Mouse (Mus musculus): ENCODE results near the gene Cdyl. TPM values are rescaled to one million over a fixed set of nuclear protein-coding genes. Genes with fewer than 3 reads are reported as not detected.
A peak's percentile ranks its signal among the peaks of the same experiment; 100 is the strongest.

Gene Cdyl
- polyA plus RNA-seq, 1 experiment from 2014 or later = 16.7 TPM

GRCm38 (mm10) chr13:35800270-35800669 lies 140.6 kb downstream of the Cdyl start:
- Histone ChIP-seq H3K36me3 (ENCODE audit: control insufficient read depth, insufficient read depth, low read length) (no peaks in the 10 kb centered on the region), H3K9me3 (ENCODE audit: control insufficient read depth, low read length) (0 out of 2 replicates have a peak, but pooled peaks cover 3% of the 10 kb centered on the region), H3K27me3 (ENCODE audit: control insufficient read depth, insufficient read depth, low read length) (no peaks in the 10 kb centered on the region), H3K4me1 (ENCODE audit: control insufficient read depth in 2 of 2, insufficient read depth in 2 of 2, low read length in 2 of 2) (peaks cover 28 to 57% of the 10 kb centered on the region in 2 experiments), H3K9ac (ENCODE audit: low read length) (no peak overlapping the region), H3K4me2 (ENCODE audit: low read length) (no peak overlapping the region), H3K4me3 (ENCODE audit: control insufficient read depth in 1 of 2, insufficient read depth in 1 of 2, low read depth in 1 of 2, low read length in 2 of 2) (no peak overlapping the region), H3K27ac (replicated peaks in 1 of 2; ENCODE audit: control insufficient read depth in 1 of 2, insufficient read depth in 1 of 2, low read depth in 2 of 2, low read length in 2 of 2) (no peak overlapping the region)
- ATAC-seq (ENCODE audit: insufficient number of reproducible peaks, insufficient read depth, low FRiP score, low read depth) = no peak
- WGBS = 86% methylated on average over 7 of the region's 7 CpGs

- H3K4me3 ChIP-seq (ENCODE audit: control insufficient read depth in 1 of 2, insufficient read depth in 1 of 2, low read depth in 1 of 2, low read length in 2 of 2) = no peak overlapping the region
- H3K4me2 ChIP-seq (ENCODE audit: low read length) = no peak overlapping the region
- 74% methylated on average over 3 of the region's 3 CpGs for WGBS
- no peak overlapping the region for H3K9ac ChIP-seq (ENCODE audit: low read length)
- no peaks in the 10 kb centered on the region for H3K27me3 ChIP-seq (ENCODE audit: control insufficient read depth, insufficient read depth, low read length)
- no peaks in the 10 kb centered on the region for H3K36me3 ChIP-seq (ENCODE audit: control insufficient read depth, insufficient read depth, low read length)
- ATAC-seq (ENCODE audit: insufficient number of reproducible peaks, insufficient read depth, low FRiP score, low read depth) = no peak
- H3K9me3 ChIP-seq (ENCODE audit: control insufficient read depth, low read length) = 0 out of 2 replicates have a peak, but pooled peaks cover 3% of the 10 kb centered on the region
- peak overlapping the region in 1 of 2 experiments; percentile 1; a peak in 1 of 4 replicates for H3K27ac ChIP-seq (replicated peaks in 1 of 2; ENCODE audit: control insufficient read depth in 1 of 2, insufficient read depth in 1 of 2, low read depth in 2 of 2, low read length in 2 of 2)
- H3K4me1 ChIP-seq (ENCODE audit: control insufficient read depth in 2 of 2, insufficient read depth in 2 of 2, low read length in 2 of 2) = peaks cover 9 to 41% of the 10 kb centered on the region in 2 experiments
Observed at GRCm38 (mm10) chr13:35805727-35806126, 146.1 kb downstream of the Cdyl start.

- Histone ChIP-seq H3K4me2 (ENCODE audit: low read length) (no peak overlapping the region), H3K27me3 (ENCODE audit: control insufficient read depth, insufficient read depth, low read length) (no peaks in the 10 kb centered on the region), H3K9ac (ENCODE audit: low read length) (no peak overlapping the region), H3K27ac (replicated peaks in 1 of 2; ENCODE audit: control insufficient read depth in 1 of 2, insufficient read depth in 1 of 2, low read depth in 2 of 2, low read length in 2 of 2) (no peak overlapping the region), H3K4me3 (ENCODE audit: control insufficient read depth in 1 of 2, insufficient read depth in 1 of 2, low read depth in 1 of 2, low read length in 2 of 2) (no peak overlapping the region), H3K9me3 (ENCODE audit: control insufficient read depth, low read length) (0 out of 2 replicates have a peak, but pooled peaks cover 3% of the 10 kb centered on the region), H3K4me1 (ENCODE audit: control insufficient read depth in 2 of 2, insufficient read depth in 2 of 2, low read length in 2 of 2) (peaks cover 9 to 40% of the 10 kb centered on the region in 2 experiments), H3K36me3 (ENCODE audit: control insufficient read depth, insufficient read depth, low read length) (no peaks in the 10 kb centered on the region)
- WGBS = 87% methylated on average over 7 of the region's 7 CpGs
- ATAC-seq (ENCODE audit: insufficient number of reproducible peaks, insufficient read depth, low FRiP score, low read depth) = no peak
Observed at GRCm38 (mm10) chr13:35806165-35806564, 146.5 kb downstream of the Cdyl start.

- Histone ChIP-seq H3K4me1 (ENCODE audit: control insufficient read depth in 2 of 2, insufficient read depth in 2 of 2, low read length in 2 of 2) (peaks cover 15 to 46% of the 10 kb centered on the region in 2 experiments), H3K27ac (replicated peaks in 1 of 2; ENCODE audit: control insufficient read depth in 1 of 2, insufficient read depth in 1 of 2, low read depth in 2 of 2, low read length in 2 of 2) (no peak overlapping the region; a peak in 1 of 4 replicates)
- ATAC-seq (ENCODE audit: insufficient number of reproducible peaks, insufficient read depth, low FRiP score, low read depth) = no peak
Observed at GRCm38 (mm10) chr13:35807016-35807415, 147.4 kb downstream of the Cdyl start.

GRCm38 (mm10) chr13:35807525-35807924 lies 147.9 kb downstream of the Cdyl start:
- H3K4me2 ChIP-seq (ENCODE audit: low read length) = no peak overlapping the region
- H3K36me3 ChIP-seq (ENCODE audit: control insufficient read depth, insufficient read depth, low read length) = no peaks in the 10 kb centered on the region
- 0 out of 2 replicates have a peak, but pooled peaks cover 3% of the 10 kb centered on the region for H3K9me3 ChIP-seq (ENCODE audit: control insufficient read depth, low read length)
- no peaks in the 10 kb centered on the region for H3K27me3 ChIP-seq (ENCODE audit: control insufficient read depth, insufficient read depth, low read length)
- peak overlapping the region; percentile 2 to 31; a peak in 2 of 4 replicates for H3K27ac ChIP-seq (replicated peaks in 1 of 2; ENCODE audit: control insufficient read depth in 1 of 2, insufficient read depth in 1 of 2, low read depth in 2 of 2, low read length in 2 of 2)
- no peak overlapping the region for H3K4me3 ChIP-seq (ENCODE audit: control insufficient read depth in 1 of 2, insufficient read depth in 1 of 2, low read depth in 1 of 2, low read length in 2 of 2)
- WGBS = 33% methylated on average over 4 of the region's 4 CpGs
- ATAC-seq (ENCODE audit: insufficient number of reproducible peaks, insufficient read depth, low FRiP score, low read depth) = peak; percentile 47; the same call in 1 of the 2 replicates
- peaks cover 16 to 50% of the 10 kb centered on the region in 2 experiments for H3K4me1 ChIP-seq (ENCODE audit: control insufficient read depth in 2 of 2, insufficient read depth in 2 of 2, low read length in 2 of 2)
- H3K9ac ChIP-seq (ENCODE audit: low read length) = no peak overlapping the region

More at GRCm38 (mm10) chr13:35807016-35807415, 147.4 kb downstream of the Cdyl start:
- Histone ChIP-seq H3K4me2 (ENCODE audit: low read length) (no peak overlapping the region), H3K4me3 (ENCODE audit: control insufficient read depth in 1 of 2, insufficient read depth in 1 of 2, low read depth in 1 of 2, low read length in 2 of 2) (no peak overlapping the region), H3K9me3 (ENCODE audit: control insufficient read depth, low read length) (0 out of 2 replicates have a peak, but pooled peaks cover 3% of the 10 kb centered on the region), H3K9ac (ENCODE audit: low read length) (no peak overlapping the region), H3K27me3 (ENCODE audit: control insufficient read depth, insufficient read depth, low read length) (no peaks in the 10 kb centered on the region), H3K36me3 (ENCODE audit: control insufficient read depth, insufficient read depth, low read length) (no peaks in the 10 kb centered on the region)
- WGBS = 92% methylated on average over 7 of the region's 7 CpGs

GRCm38 (mm10) chr13:35807940-35808339 lies 148.3 kb downstream of the Cdyl start:
- Histone ChIP-seq H3K36me3 (ENCODE audit: control insufficient read depth, insufficient read depth, low read length) (no peaks in the 10 kb centered on the region), H3K4me1 (ENCODE audit: control insufficient read depth in 2 of 2, insufficient read depth in 2 of 2, low read length in 2 of 2) (peaks cover 16 to 50% of the 10 kb centered on the region in 2 experiments), H3K9me3 (ENCODE audit: control insufficient read depth, low read length) (0 out of 2 replicates have a peak, but pooled peaks cover 3% of the 10 kb centered on the region), H3K27ac (replicated peaks in 1 of 2; ENCODE audit: control insufficient read depth in 1 of 2, insufficient read depth in 1 of 2, low read depth in 2 of 2, low read length in 2 of 2) (peak overlapping the region; percentile 2 to 31; a peak in 1 of 4 replicates), H3K4me2 (ENCODE audit: low read length) (no peak overlapping the region), H3K4me3 (ENCODE audit: control insufficient read depth in 1 of 2, insufficient read depth in 1 of 2, low read depth in 1 of 2, low read length in 2 of 2) (no peak overlapping the region), H3K9ac (ENCODE audit: low read length) (no peak overlapping the region), H3K27me3 (ENCODE audit: control insufficient read depth, insufficient read depth, low read length) (no peaks in the 10 kb centered on the region)
- no peak for ATAC-seq (ENCODE audit: insufficient number of reproducible peaks, insufficient read depth, low FRiP score, low read depth)
- 88% methylated on average over 8 of the region's 8 CpGs for WGBS

GRCm38 (mm10) chr13:35809252-35810159 lies 149.9 kb downstream of the Cdyl start:
- peaks cover 16 to 46% of the 10 kb centered on the region in 2 experiments for H3K4me1 ChIP-seq (ENCODE audit: control insufficient read depth in 2 of 2, insufficient read depth in 2 of 2, low read length in 2 of 2)
- H3K27ac ChIP-seq (replicated peaks in 1 of 2; ENCODE audit: control insufficient read depth in 1 of 2, insufficient read depth in 1 of 2, low read depth in 2 of 2, low read length in 2 of 2) = no peak overlapping the region
- no peak overlapping the region for H3K9ac ChIP-seq (ENCODE audit: low read length)
- H3K9me3 ChIP-seq (ENCODE audit: control insufficient read depth, low read length) = 0 out of 2 replicates have a peak, but pooled peaks cover 3% of the 10 kb centered on the region
- no peak overlapping the region for H3K4me2 ChIP-seq (ENCODE audit: low read length)
- no peak overlapping the region for H3K4me3 ChIP-seq (ENCODE audit: control insufficient read depth in 1 of 2, insufficient read depth in 1 of 2, low read depth in 1 of 2, low read length in 2 of 2)
- H3K27me3 ChIP-seq (ENCODE audit: control insufficient read depth, insufficient read depth, low read length) = no peaks in the 10 kb centered on the region
- no peaks in the 10 kb centered on the region for H3K36me3 ChIP-seq (ENCODE audit: control insufficient read depth, insufficient read depth, low read length)
- 71% methylated on average over 5 of the region's 5 CpGs for WGBS
- ATAC-seq (ENCODE audit: insufficient number of reproducible peaks, insufficient read depth, low FRiP score, low read depth) = no peak

Measured in heart, embryonic 14.5 days (tissue).